Mouse (Mus musculus): ENCODE measurements at regions not wholly inside any gene's neighbourhood (a gene's known extent, or its start where the extent isn't known, plus 50 kb on each side); places are given as distances from the start of the nearest gene placed in this dataset.

DNA sequence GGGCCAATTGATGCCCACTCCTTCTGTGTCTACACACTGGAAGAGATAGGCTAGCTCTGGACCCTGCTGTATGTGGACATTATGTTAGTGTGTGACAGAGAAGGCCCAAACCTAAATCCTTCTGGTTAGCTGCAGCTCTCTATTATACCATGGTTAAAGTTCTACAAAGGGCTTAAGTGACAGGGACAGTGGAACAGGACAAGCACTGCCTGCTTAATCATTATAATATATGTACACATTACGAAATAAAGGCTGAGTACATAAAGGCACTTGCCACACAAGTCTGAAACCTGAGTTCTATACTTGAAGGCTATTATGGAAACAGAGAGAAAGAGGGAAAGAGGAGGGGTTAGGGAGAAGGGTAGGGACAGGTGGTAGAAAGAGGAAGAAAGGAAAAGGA, 55.2 kb downstream of the Rdh14 start:
- Histone ChIP-seq H3K9ac (replicated peaks) (no peak overlapping the region), H3K4me1 (replicated peaks; ENCODE audit: control insufficient read depth in 2 of 2, insufficient read depth in 2 of 2, low read length in 1 of 2) (0 out of 4 replicates have a peak, but pooled peaks cover 0 to 4% of the 10 kb centered on the region in 2 experiments), H3K9me3 (ENCODE audit: control insufficient read depth, low read length) (no peaks in the 10 kb centered on the region), H3K4me2 (ENCODE audit: low read depth) (no peak overlapping the region), H3K27me3 (ENCODE audit: control insufficient read depth, insufficient read depth, low read length) (no peaks in the 10 kb centered on the region), H3K27ac (no peak overlapping the region), H3K4me3 (ENCODE audit: insufficient read depth in 1 of 2, low read depth in 2 of 2, low read length in 2 of 2) (no peak overlapping the region), H3K36me3 (replicated peaks; ENCODE audit: control insufficient read depth, insufficient read depth, low read depth) (no peaks in the 10 kb centered on the region)
- no peak for DNase-seq (ENCODE audit: low read depth in 3 of 3, low spot score in 3 of 3)
- peak; percentile 60 for ATAC-seq (ENCODE audit: insufficient read depth)
- no peak for TF ChIP-seq EP300 (IDR thresholded peaks at IDR 0.05; ENCODE audit: low read depth)
- no peak for TF ChIP-seq CTCF (IDR thresholded peaks at IDR 0.05; ENCODE audit: low read depth)
- WGBS (ENCODE audit: insufficient replicate concordance), result 48% methylated on average over 1 of the region's 1 CpGs

- Histone ChIP-seq H3K27ac (no peak overlapping the region), H3K9me3 (ENCODE audit: control insufficient read depth, low read length) (no peaks in the 10 kb centered on the region), H3K9ac (replicated peaks) (no peak overlapping the region), H3K36me3 (replicated peaks; ENCODE audit: control insufficient read depth, insufficient read depth, low read depth) (no peaks in the 10 kb centered on the region), H3K27me3 (ENCODE audit: control insufficient read depth, insufficient read depth, low read length) (no peaks in the 10 kb centered on the region), H3K4me1 (replicated peaks; ENCODE audit: control insufficient read depth in 2 of 2, insufficient read depth in 2 of 2, low read length in 1 of 2) (no peaks in the 10 kb centered on the region), H3K4me2 (ENCODE audit: low read depth) (no peak overlapping the region), H3K4me3 (ENCODE audit: insufficient read depth in 1 of 2, low read depth in 2 of 2, low read length in 2 of 2) (no peak overlapping the region)
- ATAC-seq (ENCODE audit: insufficient read depth), result no peak
- DNase-seq (ENCODE audit: low read depth in 3 of 3, low spot score in 3 of 3), result no peak
- 63% methylated on average over 1 of the region's 1 CpGs for whole genome bisulfite sequencing (ENCODE audit: insufficient replicate concordance)
- TF ChIP-seq EP300 (IDR thresholded peaks at IDR 0.05; ENCODE audit: low read depth) (no peak), CTCF (IDR thresholded peaks at IDR 0.05; ENCODE audit: low read depth) (no peak)
Observed at GRCm38 (mm10) chr12:10457960-10458655, 67.5 kb downstream of the Rdh14 start.

GRCm38 (mm10) chr12:10461796-10462195, 71.2 kb downstream of the Rdh14 start:
- H3K4me1 ChIP-seq (replicated peaks; ENCODE audit: control insufficient read depth in 2 of 2, insufficient read depth in 2 of 2, low read length in 1 of 2), result no peaks in the 10 kb centered on the region
- WGBS (ENCODE audit: insufficient replicate concordance), result 62% methylated on average over 7 of the region's 7 CpGs
- no peak for DNase-seq (ENCODE audit: low read depth in 3 of 3, low spot score in 3 of 3)
- H3K9ac ChIP-seq (replicated peaks), result no peak overlapping the region
- ATAC-seq (ENCODE audit: insufficient read depth), result no peak
- no peak overlapping the region for H3K4me2 ChIP-seq (ENCODE audit: low read depth)
- no peaks in the 10 kb centered on the region for H3K9me3 ChIP-seq (ENCODE audit: control insufficient read depth, low read length)
- no peak for TF ChIP-seq CTCF (IDR thresholded peaks at IDR 0.05; ENCODE audit: low read depth)
- no peak for TF ChIP-seq EP300 (IDR thresholded peaks at IDR 0.05; ENCODE audit: low read depth)
- H3K27ac ChIP-seq, result no peak overlapping the region
- no peaks in the 10 kb centered on the region for H3K27me3 ChIP-seq (ENCODE audit: control insufficient read depth, insufficient read depth, low read length)
- no peak overlapping the region for H3K4me3 ChIP-seq (ENCODE audit: insufficient read depth in 1 of 2, low read depth in 2 of 2, low read length in 2 of 2)
- no peaks in the 10 kb centered on the region for H3K36me3 ChIP-seq (replicated peaks; ENCODE audit: control insufficient read depth, insufficient read depth, low read depth)

DNA sequence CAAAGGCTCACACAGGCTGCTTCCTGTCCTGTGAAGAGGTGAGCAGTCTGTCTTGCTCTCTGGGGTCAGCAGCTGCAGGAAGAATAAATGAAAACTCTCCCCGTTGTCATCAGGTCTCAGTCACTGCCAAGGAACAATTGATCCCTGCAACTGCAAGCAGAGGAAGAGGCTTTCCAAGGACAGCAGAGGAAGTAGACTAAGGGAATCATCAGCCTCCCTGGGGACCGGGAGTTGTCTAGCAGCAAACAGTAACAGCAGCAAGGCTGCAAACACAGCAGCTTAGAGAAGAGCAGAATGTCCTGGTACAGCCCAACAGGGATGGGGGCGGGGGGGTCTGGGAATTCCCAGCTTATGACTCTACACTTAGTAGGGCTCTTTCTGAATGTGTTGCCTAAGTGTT, 72.4 kb downstream of the Rdh14 start:
- no peak overlapping the region for H3K4me2 ChIP-seq (ENCODE audit: low read depth)
- no peak overlapping the region for H3K9ac ChIP-seq (replicated peaks)
- H3K9me3 ChIP-seq (ENCODE audit: control insufficient read depth, low read length), result no peaks in the 10 kb centered on the region
- ATAC-seq (ENCODE audit: insufficient read depth) (no peak), DNase-seq (ENCODE audit: low read depth in 3 of 3, low spot score in 3 of 3) (no peak)
- no peak overlapping the region for H3K4me3 ChIP-seq (ENCODE audit: insufficient read depth in 1 of 2, low read depth in 2 of 2, low read length in 2 of 2)
- no peaks in the 10 kb centered on the region for H3K27me3 ChIP-seq (ENCODE audit: control insufficient read depth, insufficient read depth, low read length)
- no peak overlapping the region for H3K27ac ChIP-seq
- H3K4me1 ChIP-seq (replicated peaks; ENCODE audit: control insufficient read depth in 2 of 2, insufficient read depth in 2 of 2, low read length in 1 of 2), result no peaks in the 10 kb centered on the region
- H3K36me3 ChIP-seq (replicated peaks; ENCODE audit: control insufficient read depth, insufficient read depth, low read depth), result no peaks in the 10 kb centered on the region
- TF ChIP-seq EP300 (IDR thresholded peaks at IDR 0.05; ENCODE audit: low read depth), result no peak
- no peak for TF ChIP-seq CTCF (IDR thresholded peaks at IDR 0.05; ENCODE audit: low read depth)
- 32% methylated on average over 3 of the region's 3 CpGs for WGBS (ENCODE audit: insufficient replicate concordance)

DNA sequence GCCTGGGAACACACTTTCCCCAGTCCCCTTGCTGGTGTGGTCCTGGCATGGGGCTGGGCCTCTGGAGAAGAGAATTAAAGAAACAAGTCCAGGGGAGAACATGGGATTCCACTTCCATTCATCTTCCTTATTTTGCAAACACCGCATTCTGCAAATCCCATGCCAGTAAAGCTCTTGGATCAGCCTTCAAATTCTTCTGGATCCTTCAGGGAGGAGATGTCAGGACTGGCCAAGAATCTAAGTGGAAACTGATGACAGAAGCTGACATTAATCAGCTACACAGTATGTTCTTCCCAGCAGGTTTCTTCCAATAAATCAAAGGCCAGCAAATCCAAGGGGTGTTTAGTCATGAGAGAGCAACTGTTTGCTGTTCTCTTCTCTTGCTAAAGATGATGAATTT, 83.4 kb downstream of the Rdh14 start:
- ATAC-seq (ENCODE audit: insufficient read depth) (no peak), DNase-seq (ENCODE audit: low read depth in 3 of 3, low spot score in 3 of 3) (no peak)
- TF ChIP-seq CTCF (IDR thresholded peaks at IDR 0.05; ENCODE audit: low read depth), result no peak
- TF ChIP-seq EP300 (IDR thresholded peaks at IDR 0.05; ENCODE audit: low read depth), result no peak
- H3K9me3 ChIP-seq (ENCODE audit: control insufficient read depth, low read length), result no peaks in the 10 kb centered on the region
- WGBS (ENCODE audit: insufficient replicate concordance), result 76% methylated on average over 1 of the region's 1 CpGs
- no peaks in the 10 kb centered on the region for H3K4me1 ChIP-seq (replicated peaks; ENCODE audit: control insufficient read depth in 2 of 2, insufficient read depth in 2 of 2, low read length in 1 of 2)
- H3K9ac ChIP-seq (replicated peaks), result no peak overlapping the region
- no peaks in the 10 kb centered on the region for H3K36me3 ChIP-seq (replicated peaks; ENCODE audit: control insufficient read depth, insufficient read depth, low read depth)
- no peak overlapping the region for H3K4me3 ChIP-seq (ENCODE audit: insufficient read depth in 1 of 2, low read depth in 2 of 2, low read length in 2 of 2)
- H3K4me2 ChIP-seq (ENCODE audit: low read depth), result no peak overlapping the region
- no peak overlapping the region for H3K27ac ChIP-seq
- H3K27me3 ChIP-seq (ENCODE audit: control insufficient read depth, insufficient read depth, low read length), result no peaks in the 10 kb centered on the region

All from liver, embryonic 14.5 days (tissue).